Mouse (Mus musculus) midbrain, embryonic 14.5 days (tissue): ENCODE data around the gene Gm3045. TPM values are rescaled to one million over a fixed set of nuclear protein-coding genes. Genes with fewer than 3 reads are reported as not detected.
A peak's percentile ranks its signal among the peaks of the same experiment; 100 is the strongest.

ENCODE experiments used
- ATAC-seq: fragments of 200-750 bp; cut with Nextera tagmentation; 2 replicates; pipeline ENCODE4 v1.8.0; 2017; ENCODE audit warnings: moderate number of reproducible peaks, moderate library complexity; ENCODE audit not compliant: low FRiP score, low TSS enrichment
- DNase-seq: peaks from one replicate; pipeline ENCODE4 v3.0.0-alpha.2; 2015
- H3K27ac ChIP-seq: fragments of 300-500 bp; sonication (generic); replicated peaks from 2 replicates; pipeline ENCODE4 v1.5.1; 2014; ENCODE audit warnings: mild to moderate bottlenecking, low read depth, low read length, moderate library complexity
- H3K27me3 ChIP-seq: fragments of 300-500 bp; sonication (generic); 2 replicates; pipeline ENCODE4 v1.6.1; 2014; ENCODE audit warnings: low read length, control low read depth, mixed read lengths; ENCODE audit not compliant: control insufficient read depth, insufficient read depth
- H3K36me3 ChIP-seq: fragments of 300-500 bp; sonication (generic); 2 replicates; pipeline ENCODE4 v1.6.1; 2014; ENCODE audit warnings: low read length, control low read depth; ENCODE audit not compliant: control insufficient read depth, insufficient read depth
- H3K4me1 ChIP-seq: fragments of 300-500 bp; sonication (generic); 2 replicates; pipeline ENCODE4 v1.6.1; 2014; ENCODE audit warnings: mild to moderate bottlenecking, antibody characterized with exemption, low read length, control low read depth; ENCODE audit not compliant: control insufficient read depth, insufficient read depth
- H3K4me2 ChIP-seq: fragments of 300-500 bp; sonication (generic); 2 replicates; pipeline ENCODE4 v1.6.1; 2014; ENCODE audit warnings: mild to moderate bottlenecking, low read length, moderate library complexity
- H3K4me3 ChIP-seq: fragments of 300-500 bp; sonication (generic); replicated peaks from 2 replicates; pipeline ENCODE4 v1.5.1; 2014; ENCODE audit warnings: low read depth, low read length
- H3K9ac ChIP-seq: fragments of 300-500 bp; sonication (generic); replicated peaks from 2 replicates; pipeline ENCODE4 v1.6.1; 2014; ENCODE audit warnings: mild to moderate bottlenecking, low read length, moderate library complexity
- H3K9me3 ChIP-seq: fragments of 300-500 bp; sonication (generic); 2 replicates; pipeline ENCODE4 v1.6.1; 2016; ENCODE audit warnings: low read length, control low read depth, mixed read lengths; ENCODE audit not compliant: control insufficient read depth
- WGBS: fragments of 180-500 bp; shearing (Covaris S2); extraction: QIAGEN DNeasy Blood & Tissue Kit; methylation state at CpG from one replicate; pipeline ENCODE4 v1.1.7; 2014; 5-methylcytosine and 5-hydroxymethylcytosine counted together
- polyA plus RNA-seq: library from polyadenylated mRNA; unstranded; fragments of >200 nt; fragmentation: Nextera tagmentation; extraction: Ambion mirVana; gene quantifications from 2 replicates; pipeline ENCODE4 v1.2.1, GENCODE M21; 2014

Gene Gm3045
- polyA plus RNA-seq, 1 experiment from 2014 or later = not detected

GRCm38 (mm10) chr13:56403381-56404086 lies 22.9 kb upstream of the Gm3045 start:
- Histone ChIP-seq H3K36me3 (no peaks in the 10 kb centered on the region), H3K27ac (no peak overlapping the region), H3K4me1 (no peaks in the 10 kb centered on the region), H3K27me3 (no peaks in the 10 kb centered on the region), H3K4me2 (no peak overlapping the region), H3K4me3 (no peak overlapping the region), H3K9me3 (peaks cover 5% of the 10 kb centered on the region; the same call in 1 of the 2 replicates), H3K9ac (no peak overlapping the region)
- DNase-seq (no peak), ATAC-seq (no peak)
- 88% methylated on average over 8 of the region's 8 CpGs for WGBS

GRCm38 (mm10) chr13:56404511-56405140 lies 21.8 kb upstream of the Gm3045 start:
- Histone ChIP-seq H3K9ac (no peak overlapping the region), H3K9me3 (peaks cover 5% of the 10 kb centered on the region; the same call in 1 of the 2 replicates), H3K36me3 (no peaks in the 10 kb centered on the region), H3K27me3 (no peaks in the 10 kb centered on the region), H3K4me3 (no peak overlapping the region), H3K27ac (no peak overlapping the region), H3K4me2 (no peak overlapping the region), H3K4me1 (no peaks in the 10 kb centered on the region)
- WGBS = 82% methylated on average over 6 of the region's 6 CpGs
- ATAC-seq (no peak), DNase-seq (no peak)

GRCm38 (mm10) chr13:56412286-56412873 lies 14.0 kb upstream of the Gm3045 start:
- DNase-seq (no peak), ATAC-seq (no peak)
- H3K9me3 ChIP-seq = peaks cover 5% of the 10 kb centered on the region; the same call in 1 of the 2 replicates
- 85% methylated on average over 9 of the region's 9 CpGs for WGBS
- no peak overlapping the region for H3K4me2 ChIP-seq
- H3K36me3 ChIP-seq = no peaks in the 10 kb centered on the region
- H3K4me3 ChIP-seq = no peak overlapping the region
- H3K27me3 ChIP-seq = no peaks in the 10 kb centered on the region; the same call in 1 of the 2 replicates
- no peak overlapping the region for H3K27ac ChIP-seq
- H3K4me1 ChIP-seq = no peaks in the 10 kb centered on the region
- no peak overlapping the region for H3K9ac ChIP-seq

GRCm38 (mm10) chr13:56418685-56419483 lies 7.5 kb upstream of the Gm3045 start:
- Histone ChIP-seq H3K9me3 (peaks cover 5% of the 10 kb centered on the region; the same call in 1 of the 2 replicates), H3K36me3 (no peaks in the 10 kb centered on the region), H3K4me3 (no peak overlapping the region), H3K4me2 (no peak overlapping the region), H3K9ac (no peak overlapping the region), H3K4me1 (peaks cover 6% of the 10 kb centered on the region), H3K27ac (no peak overlapping the region), H3K27me3 (no peaks in the 10 kb centered on the region; the same call in none of the 2 replicates)
- DNase-seq (no peak), ATAC-seq (no peak)
- 68% methylated on average over 13 of the region's 13 CpGs for WGBS

GRCm38 (mm10) chr13:56419538-56419937 lies 6.9 kb upstream of the Gm3045 start:
- H3K36me3 ChIP-seq = no peaks in the 10 kb centered on the region
- no peak overlapping the region for H3K9ac ChIP-seq
- peaks cover 6% of the 10 kb centered on the region for H3K4me1 ChIP-seq
- H3K27ac ChIP-seq = no peak overlapping the region
- no peak overlapping the region for H3K4me3 ChIP-seq
- no peaks in the 10 kb centered on the region; the same call in none of the 2 replicates for H3K27me3 ChIP-seq
- DNase-seq (no peak), ATAC-seq (no peak)
- no peak overlapping the region for H3K4me2 ChIP-seq
- 82% methylated on average over 6 of the region's 6 CpGs for WGBS
- H3K9me3 ChIP-seq = no peaks in the 10 kb centered on the region

GRCm38 (mm10) chr13:56422072-56422723 lies 4.2 kb upstream of the Gm3045 start:
- Histone ChIP-seq H3K36me3 (no peaks in the 10 kb centered on the region), H3K9ac (no peak overlapping the region), H3K9me3 (no peaks in the 10 kb centered on the region), H3K4me1 (peaks cover 6% of the 10 kb centered on the region), H3K27me3 (no peaks in the 10 kb centered on the region; the same call in 1 of the 2 replicates), H3K4me2 (peak overlapping the region; percentile 27; the same call in 1 of the 2 replicates), H3K27ac (no peak overlapping the region), H3K4me3 (no peak overlapping the region)
- DNase-seq (peak; percentile 93), ATAC-seq (0 out of 2 replicates have a peak, but pooled peaks have one; percentile 55)
- 18% methylated on average over 16 of the region's 16 CpGs for WGBS

- Histone ChIP-seq H3K4me1 (peaks cover 6% of the 10 kb centered on the region), H3K27ac (no peak overlapping the region), H3K4me2 (no peak overlapping the region), H3K9me3 (no peaks in the 10 kb centered on the region), H3K27me3 (no peaks in the 10 kb centered on the region), H3K9ac (no peak overlapping the region), H3K36me3 (no peaks in the 10 kb centered on the region), H3K4me3 (no peak overlapping the region)
- DNase-seq (no peak), ATAC-seq (no peak)
- 91% methylated on average over 7 of the region's 7 CpGs for WGBS
These were observed 463 bp upstream of the Gm3045 start for GRCm38 (mm10) chr13:56425931-56426330.
